Mouse (Mus musculus) hindbrain, embryonic 12.5 days (tissue): ENCODE results near the gene Pllp. TPM values are rescaled to one million over a fixed set of nuclear protein-coding genes. Genes with fewer than 3 reads are reported as not detected.

ENCODE experiments used
- ATAC-seq: fragments of 200-750 bp; cut with Nextera tagmentation; 2 replicates; pipeline ENCODE4 v1.8.0; 2017; ENCODE audit warnings: moderate TSS enrichment; ENCODE audit not compliant: low FRiP score
- H3K27ac ChIP-seq: fragments of 300-500 bp; sonication (generic); 2 replicates; pipeline ENCODE4 v1.5.1; 2016; ENCODE audit warnings: mild to moderate bottlenecking
- H3K27me3 ChIP-seq: fragments of 300-500 bp; sonication (generic); 2 replicates; pipeline ENCODE4 v1.6.1; 2016; ENCODE audit warnings: mild to moderate bottlenecking
- H3K36me3 ChIP-seq: fragments of 300-500 bp; sonication (generic); 2 replicates; pipeline ENCODE4 v1.6.1; 2016; ENCODE audit warnings: mild to moderate bottlenecking
- H3K4me1 ChIP-seq: fragments of 300-500 bp; sonication (generic); 2 replicates; pipeline ENCODE4 v1.6.1; 2016
- H3K4me2 ChIP-seq: fragments of 300-500 bp; sonication (generic); replicated peaks from 2 replicates; pipeline ENCODE4 v1.6.1; 2016; ENCODE audit warnings: mild to moderate bottlenecking
- H3K4me3 ChIP-seq: fragments of 300-500 bp; sonication (generic); 2 replicates; pipeline ENCODE4 v1.5.1; 2016; ENCODE audit warnings: mild to moderate bottlenecking
- H3K9ac ChIP-seq: fragments of 300-500 bp; sonication (generic); 2 replicates; pipeline ENCODE4 v1.6.1; 2016; ENCODE audit warnings: mild to moderate bottlenecking, moderate library complexity
- H3K9me3 ChIP-seq: fragments of 300-500 bp; sonication (generic); replicated peaks from 2 replicates; pipeline ENCODE4 v1.6.1; 2016; ENCODE audit warnings: mild to moderate bottlenecking
- WGBS: fragments of 180-500 bp; shearing (Covaris S2); methylation state at CpG from one replicate; pipeline ENCODE4 v1.1.7; 2016; 5-methylcytosine and 5-hydroxymethylcytosine counted together
- polyA plus RNA-seq: library from polyadenylated mRNA; unstranded; fragments of >200 nt; fragmentation: Nextera tagmentation; extraction: Ambion mirVana; gene quantifications from 2 replicates; pipeline ENCODE4 v1.2.1, GENCODE M21; 2016

Pllp gene
- polyA plus RNA-seq, 1 experiment from 2014 or later, result 0.41 TPM

- ATAC-seq, result no peak
- no peaks in the 10 kb centered on the region for H3K27me3 ChIP-seq
- WGBS, result 90% methylated on average over 2 of the region's 2 CpGs
- peaks cover 74% of the 10 kb centered on the region for H3K36me3 ChIP-seq
- no peak overlapping the region for H3K9ac ChIP-seq
- H3K4me3 ChIP-seq, result no peak overlapping the region
- H3K4me2 ChIP-seq, result no peak overlapping the region
- H3K9me3 ChIP-seq, result no peaks in the 10 kb centered on the region
- H3K27ac ChIP-seq, result no peak overlapping the region
- no peaks in the 10 kb centered on the region for H3K4me1 ChIP-seq
Observed at GRCm38 (mm10) chr8:94633564-94634194, 62.4 kb downstream of the Pllp start.

Other genes starting within 250 kb of the Pllp start
- gene Cpne2, start 163.3 kb downstream of the Pllp start, polyA plus RNA-seq, result 10.4 and 11.9 TPM in 2 replicates
- gene Rspry1, start 94.3 kb downstream of the Pllp start, polyA plus RNA-seq, result 53.6 and 54.8 TPM in 2 replicates
- gene Fam192a, start 94.3 kb downstream of the Pllp start, polyA plus RNA-seq, result 89.6 and 99.7 TPM in 2 replicates
- gene Arl2bp, start 29.7 kb downstream of the Pllp start, polyA plus RNA-seq, result 205 and 223 TPM in 2 replicates
- gene Ccl22, start 49.3 kb upstream of the Pllp start, polyA plus RNA-seq, result not detected in 2 replicates
- gene Cx3cl1, start 75.7 kb upstream of the Pllp start, polyA plus RNA-seq, result 10.6 and 14.2 TPM in 2 replicates
- gene Ccl17, start 114.2 kb upstream of the Pllp start, polyA plus RNA-seq, result not detected in 2 replicates
- gene Coq9, start 142.0 kb upstream of the Pllp start, polyA plus RNA-seq, result 52.6 and 55.3 TPM in 2 replicates
- gene Ciapin1, start 142.1 kb upstream of the Pllp start, polyA plus RNA-seq, result 169 and 178 TPM in 2 replicates
- gene Polr2c, start 161.2 kb upstream of the Pllp start, polyA plus RNA-seq, result 120 and 129 TPM in 2 replicates
- gene Dok4, start 180.1 kb upstream of the Pllp start, polyA plus RNA-seq, result 28.4 and 29.9 TPM in 2 replicates
- 30.8 and 30.9 TPM in 2 replicates for gene Ccdc102a, start 221.8 kb upstream of the Pllp start, polyA plus RNA-seq
- 0.12 TPM in 1 of 2 replicates, not detected in the other for gene Adgrg5, start 227.4 kb upstream of the Pllp start, polyA plus RNA-seq